Mouse (Mus musculus) B cell, adult 2 months (primary cell): ENCODE measurements around the gene Pcca.
A peak's percentile ranks its signal among the peaks of the same experiment; 100 is the strongest.
"Not testable (repeated sequence)": the region's sequence is repeated elsewhere in the genome, so short reads cannot be mapped to it uniquely, and the experiment has no call there.

Experiments used
- DNase-seq, 2 experiments: peaks; one replicate each; pipeline ENCODE4 v3.0.0; 2022

Gene Pcca

GRCm38 (mm10) chr14:122570862-122571261, 36.7 kb downstream of the Pcca start:
- DNase-seq: no peak

- DNase-seq: peak in 1 of 2 experiments; percentile 9
Measured at GRCm38 (mm10) chr14:122574064-122574751, 40.1 kb downstream of the Pcca start.

- no peak for DNase-seq
Measured at GRCm38 (mm10) chr14:122577816-122578215, 43.7 kb downstream of the Pcca start.

- no peak for DNase-seq
Measured at GRCm38 (mm10) chr14:122582057-122582456, 47.9 kb downstream of the Pcca start.

- DNase-seq: no peak
Measured at GRCm38 (mm10) chr14:122582491-122583077, 48.5 kb downstream of the Pcca start.

GRCm38 (mm10) chr14:122584087-122584486, 50.0 kb downstream of the Pcca start:
- DNase-seq: not testable (repeated sequence)

GRCm38 (mm10) chr14:122586942-122587341, 52.8 kb downstream of the Pcca start:
- DNase-seq: no peak

GRCm38 (mm10) chr14:122597534-122597933, 63.4 kb downstream of the Pcca start:
- no peak for DNase-seq

- DNase-seq: no peak
Measured at GRCm38 (mm10) chr14:122598802-122599201, 64.7 kb downstream of the Pcca start.

GRCm38 (mm10) chr14:122599839-122600238, 65.7 kb downstream of the Pcca start:
- no peak for DNase-seq

GRCm38 (mm10) chr14:122602701-122603100, 68.6 kb downstream of the Pcca start:
- DNase-seq: no peak

- no peak for DNase-seq
Measured at GRCm38 (mm10) chr14:122606499-122606898, 72.4 kb downstream of the Pcca start.

- DNase-seq: no peak
Measured at GRCm38 (mm10) chr14:122607456-122607855, 73.3 kb downstream of the Pcca start.

GRCm38 (mm10) chr14:122608323-122608722, 74.2 kb downstream of the Pcca start:
- DNase-seq: no peak

- no peak for DNase-seq
Measured at GRCm38 (mm10) chr14:122611035-122611434, 76.9 kb downstream of the Pcca start.

GRCm38 (mm10) chr14:122612317-122612716, 78.2 kb downstream of the Pcca start:
- no peak for DNase-seq

GRCm38 (mm10) chr14:122617656-122618055, 83.5 kb downstream of the Pcca start:
- no peak for DNase-seq

GRCm38 (mm10) chr14:122633416-122633815, 99.3 kb downstream of the Pcca start:
- no peak for DNase-seq

- DNase-seq: no peak
Measured at GRCm38 (mm10) chr14:122636601-122637000, 102.5 kb downstream of the Pcca start.

GRCm38 (mm10) chr14:122637798-122638555, 103.9 kb downstream of the Pcca start:
- no peak for DNase-seq

- DNase-seq: no peak
Measured at GRCm38 (mm10) chr14:122639168-122639720, 105.1 kb downstream of the Pcca start.

- no peak for DNase-seq
Measured at GRCm38 (mm10) chr14:122642432-122642831, 108.3 kb downstream of the Pcca start.

- no peak for DNase-seq
Measured at GRCm38 (mm10) chr14:122648214-122648613, 114.1 kb downstream of the Pcca start.
